In the genomic region with DNA sequence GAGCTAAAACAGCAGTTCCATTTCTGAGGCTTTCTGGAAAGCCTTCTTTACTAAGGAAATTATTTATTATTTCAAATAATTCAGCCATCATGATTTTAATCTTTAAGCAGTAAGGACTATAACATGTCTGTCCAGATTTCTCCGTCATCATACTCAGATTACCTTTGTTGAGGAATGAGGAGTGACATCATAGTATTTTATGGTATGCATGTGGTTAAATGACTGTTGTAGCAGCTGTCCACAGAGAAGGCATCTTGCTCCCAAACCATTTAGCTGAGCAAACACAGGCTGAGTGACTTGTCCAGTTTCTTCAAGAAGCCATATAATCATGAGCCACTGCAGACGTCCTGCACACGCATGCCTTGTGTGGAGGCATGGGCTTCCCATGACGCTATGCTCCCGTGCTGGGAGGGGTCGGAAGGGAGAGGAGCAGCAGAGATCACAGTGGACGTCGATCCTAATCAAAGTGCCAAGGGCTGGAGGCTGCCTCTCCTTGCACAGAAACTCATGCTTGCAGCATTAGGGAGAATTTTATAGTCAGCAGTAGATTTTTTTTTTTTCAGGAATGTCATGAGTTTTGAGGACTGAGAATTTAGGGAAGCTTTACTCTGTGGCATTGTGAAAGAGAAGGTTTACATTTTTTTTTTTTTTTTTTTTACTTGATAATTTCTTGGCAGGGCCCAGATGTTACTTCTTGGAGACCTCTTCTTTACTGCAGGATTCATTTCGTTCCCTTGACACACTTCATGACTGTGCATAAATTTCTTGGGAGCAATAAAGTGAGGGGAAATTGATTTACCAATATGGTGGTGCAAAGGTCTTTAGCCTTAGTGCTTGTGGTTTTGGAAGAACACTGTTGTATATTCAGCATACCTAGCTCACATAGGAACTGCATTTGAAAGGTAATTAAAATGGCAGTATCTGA, we compare ENCODE assay signal across 32 mouse cellular contexts. TPM values are rescaled to one million over a fixed set of nuclear protein-coding genes. Genes with fewer than 3 reads are reported as not detected.
DNase-seq lines count a peak whose midpoint lies in the region; ATAC-seq and TF ChIP-seq lines count a peak whose summit lies in the region.
"Had no signal": no experiment of that assay in that cellular context is flagged by ENCODE, and none has a peak within 500 bp of the region (broad histone marks: within the 10 kb centered on the region; RNA-seq: fewer than 3 reads in every experiment).

No protein-coding gene starts in this region.

- H3K4me3 ChIP-seq in forebrain, embryonic 14.5 days (ENCODE audit: low read depth, low read length) = no peak overlapping the region
- no peak overlapping the region for H3K4me3 ChIP-seq in forebrain, embryonic 15.5 days
- no peak overlapping the region for H3K4me3 ChIP-seq in left cerebral cortex, adult 2 months
- no peak overlapping the region for H3K4me3 ChIP-seq in intestine, embryonic 16.5 days (ENCODE audit: low read length)
- H3K4me3 ChIP-seq: hindbrain, embryonic 10.5 days; liver, embryonic 12.5 days; midbrain, embryonic 15.5 days; myocyte had no signal

- no peaks in the 10 kb centered on the region for H3K36me3 ChIP-seq in forebrain, embryonic 14.5 days (ENCODE audit: control insufficient read depth, insufficient read depth, low read length)
- no peaks in the 10 kb centered on the region for H3K36me3 ChIP-seq in forebrain, embryonic 15.5 days
- no peaks in the 10 kb centered on the region for H3K36me3 ChIP-seq in intestine, embryonic 16.5 days (ENCODE audit: control insufficient read depth, insufficient read depth, low read length)
- H3K36me3 ChIP-seq: hindbrain, embryonic 10.5 days; liver, embryonic 12.5 days; midbrain, embryonic 15.5 days had no signal

- no peak overlapping the region for H3K9ac ChIP-seq in forebrain, embryonic 14.5 days (ENCODE audit: low read length)
- no peak overlapping the region for H3K9ac ChIP-seq in forebrain, embryonic 15.5 days (replicated peaks)
- no peak overlapping the region for H3K9ac ChIP-seq in intestine, embryonic 16.5 days (ENCODE audit: low read depth, low read length)
- H3K9ac ChIP-seq: liver, embryonic 12.5 days; liver, postnatal 0 days; midbrain, embryonic 15.5 days had no signal

- no peak for TF ChIP-seq CTCF in left cerebral cortex, adult 2 months (IDR thresholded peaks at IDR 0.05)

- DNase-seq in forebrain, embryonic 14.5 days (ENCODE audit: low spot score) = no peak
- no peak for DNase-seq in left cerebral cortex, adult 2 months (ENCODE audit: extremely low spot score in 1 of 2, low spot score in 2 of 2)
- DNase-seq in left cerebral cortex, postnatal 36 days (ENCODE audit: low spot score in 2 of 2) = no peak
- DNase-seq in 3134 (ENCODE audit: extremely low read depth, insufficient read length, low spot score) = peak; percentile 11
- no peak for DNase-seq in gastrocnemius, adult 8-10 months (ENCODE audit: low spot score in 2 of 2)
- no peak for DNase-seq in gastrocnemius, adult 18-20 months (ENCODE audit: low spot score)
- DNase-seq: adrenal gland, postnatal 25 days; cerebellum, adult 11-12 months; cerebellum, postnatal 14 days; gastrocnemius, postnatal 10 days; heart, postnatal 14 days; kidney, adult 11 months; kidney, postnatal 14 days; left cerebral cortex, postnatal 4 days; liver, postnatal 0 days; lung, postnatal 10 days; right cerebral cortex, adult 18-20 months; right cerebral cortex, postnatal 4 days; thymus, adult 2 months; thymus, postnatal 4 days had no signal

- H3K4me1 ChIP-seq in forebrain, embryonic 14.5 days (ENCODE audit: control insufficient read depth, insufficient read depth, low read length) = peaks cover 6% of the 10 kb centered on the region; the same call in 1 of the 2 replicates
- peaks cover 21% of the 10 kb centered on the region for H3K4me1 ChIP-seq in forebrain, embryonic 15.5 days
- peaks cover 3% of the 10 kb centered on the region; the same call in 1 of the 2 replicates for H3K4me1 ChIP-seq in intestine, embryonic 16.5 days (ENCODE audit: control insufficient read depth, insufficient read depth, low read length)
- H3K4me1 ChIP-seq: liver, embryonic 12.5 days had no signal

- no peak overlapping the region for H3K27ac ChIP-seq in forebrain, embryonic 14.5 days (ENCODE audit: low read depth, low read length)
- H3K27ac ChIP-seq in forebrain, embryonic 15.5 days (replicated peaks) = no peak overlapping the region
- peak overlapping the region; percentile 36 for H3K27ac ChIP-seq in left cerebral cortex, adult 2 months
- H3K27ac ChIP-seq in intestine, embryonic 16.5 days (ENCODE audit: low read length) = no peak overlapping the region
- H3K27ac ChIP-seq: hindbrain, embryonic 10.5 days; liver, embryonic 12.5 days; macrophage; midbrain, embryonic 15.5 days; stomach, postnatal 0 days had no signal

- H3K4me2 ChIP-seq in forebrain, embryonic 14.5 days (ENCODE audit: low read length) = no peak overlapping the region
- H3K4me2 ChIP-seq in forebrain, embryonic 15.5 days (replicated peaks) = no peak overlapping the region
- no peak overlapping the region for H3K4me2 ChIP-seq in intestine, embryonic 16.5 days (ENCODE audit: low read depth, low read length)
- H3K4me2 ChIP-seq: liver, embryonic 12.5 days; midbrain, embryonic 15.5 days had no signal

- intact Hi-C loops in left cerebral cortex, adult 2 months (cut with DNase I) = no loop called here
- intact Hi-C loops in left cerebral cortex, postnatal 36 days (cut with DNase I) = no loop called here

- 83% methylated on average over 9 of the region's 9 CpGs for WGBS in forebrain, embryonic 14.5 days
- 77% methylated on average over 9 of the region's 9 CpGs for WGBS in forebrain, embryonic 15.5 days
- 55% methylated on average over 9 of the region's 9 CpGs for WGBS in intestine, embryonic 16.5 days

- H3K27me3 ChIP-seq in forebrain, embryonic 14.5 days (replicated peaks; ENCODE audit: control insufficient read depth, insufficient read depth, low read length) = no peaks in the 10 kb centered on the region
- no peaks in the 10 kb centered on the region for H3K27me3 ChIP-seq in forebrain, embryonic 15.5 days
- 0 out of 2 replicates have a peak, but pooled peaks cover 2% of the 10 kb centered on the region for H3K27me3 ChIP-seq in intestine, embryonic 16.5 days (replicated peaks; ENCODE audit: control insufficient read depth, insufficient read depth, low read length)
- H3K27me3 ChIP-seq: liver, embryonic 12.5 days; midbrain, embryonic 15.5 days had no signal

- ATAC-seq in forebrain, embryonic 14.5 days = peak; percentile 30; the same call in 1 of the 2 replicates
- ATAC-seq in forebrain, embryonic 15.5 days (replicated peaks) = no peak
- ATAC-seq in intestine, embryonic 16.5 days = peak; percentile 74
- ATAC-seq: forebrain, embryonic 16.5 days; hindbrain, embryonic 16.5 days; liver, embryonic 12.5 days; liver, postnatal 0 days; midbrain, embryonic 15.5 days had no signal

- no peaks in the 10 kb centered on the region for H3K9me3 ChIP-seq in forebrain, embryonic 14.5 days (replicated peaks; ENCODE audit: control insufficient read depth, low read length)
- no peaks in the 10 kb centered on the region for H3K9me3 ChIP-seq in forebrain, embryonic 15.5 days
- H3K9me3 ChIP-seq in intestine, embryonic 16.5 days (ENCODE audit: control insufficient read depth, low read length) = no peaks in the 10 kb centered on the region
- H3K9me3 ChIP-seq: hindbrain, embryonic 10.5 days; liver, embryonic 12.5 days; midbrain, embryonic 15.5 days had no signal

RNA-seq across cellular contexts. Expression of a gene that starts 23.0 kb away (rescaled TPM):
- 61.5 and 71.3 TPM in 2 replicates for polyA plus RNA-seq in forebrain, embryonic 14.5 days (2014; fragmentation: Nextera tagmentation; extraction: Ambion mirVana)
- polyA plus RNA-seq in forebrain, embryonic 15.5 days (2015; fragmentation: Nextera tagmentation; extraction: Ambion mirVana) = 72.1 and 74.3 TPM in 2 replicates
- total RNA-seq in left cerebral cortex, adult 2 months (2021) = 100 to 1,000 TPM; 247 to 282 TPM
- total RNA-seq in left cerebral cortex, postnatal 36 days (2021) = 100 to 1,000 TPM; 265 to 309 TPM
- polyA plus RNA-seq in intestine, embryonic 16.5 days (2015; fragmentation: Nextera tagmentation; extraction: Ambion mirVana) = 17.4 and 20.0 TPM in 2 replicates
- under 1 TPM; 0.56 to 0.83 (median 0.60) TPM for total RNA-seq in gastrocnemius, adult 8-10 months (2022)
- under 1 TPM; 0.59 to 0.73 TPM for total RNA-seq in gastrocnemius, adult 18-20 months (2021)
- total RNA-seq: megakaryocyte-erythroid progenitor cell, adult 5-6 weeks; neutrophil, adult 5-6 weeks had no signal
- polyA plus RNA-seq: liver, postnatal 0 days; macrophage; myocyte had no signal

Comparison
In these comparisons a context has a peak if more than half of its experiments do, and no peak if none do; other contexts are left out.
1. RNA of a gene that starts 23.0 kb away (total RNA-seq): 265 to 309 TPM in left cerebral cortex, postnatal 36 days and 247 to 282 TPM in left cerebral cortex, adult 2 months; 0.59 to 0.73 TPM in gastrocnemius, adult 18-20 months and 0.56 to 0.83 TPM in gastrocnemius, adult 8-10 months; every median in the first group is over 100 times any median in the second.